Mouse (Mus musculus) lung, adult 18-20 months (tissue): ENCODE data around the gene Snai1.

Source experiments
- DNase-seq, 2 experiments: peaks; one replicate each; pipeline ENCODE4 v3.0.0; 2022; ENCODE audit warnings: mixed read lengths in 2 of 2

Gene Snai1

DNA sequence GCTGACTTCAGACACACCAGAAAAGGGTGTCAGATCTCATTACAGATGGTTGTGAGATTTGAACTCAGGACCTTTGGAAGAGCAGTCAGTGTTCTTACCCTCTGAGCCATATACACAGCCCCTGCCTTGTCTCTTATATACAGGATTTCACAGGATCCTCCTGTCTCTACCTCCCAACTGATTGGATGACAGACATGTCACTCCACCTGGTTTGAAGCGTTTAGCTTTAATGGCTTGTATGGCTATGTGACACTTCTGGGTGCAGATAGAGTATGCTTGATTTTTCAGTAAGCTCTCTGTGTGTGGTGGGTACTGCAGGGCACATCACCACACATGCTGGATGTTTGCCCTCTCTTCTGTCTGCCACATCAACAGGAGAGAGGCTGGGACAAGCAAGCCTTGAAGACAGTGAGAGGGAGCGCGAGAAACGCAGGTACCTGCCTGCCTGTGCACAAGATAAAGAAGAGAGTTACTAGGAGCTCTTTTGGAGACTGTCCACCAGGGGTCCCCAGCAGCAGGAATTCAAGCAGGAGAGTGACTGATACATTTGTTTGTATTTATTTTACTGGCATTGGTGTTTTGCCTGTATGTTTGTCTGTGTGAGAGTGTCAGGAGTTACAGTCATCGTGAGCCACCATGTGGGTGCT lies 18.3 kb upstream of the Snai1 start:
- DNase-seq = no peak

DNA sequence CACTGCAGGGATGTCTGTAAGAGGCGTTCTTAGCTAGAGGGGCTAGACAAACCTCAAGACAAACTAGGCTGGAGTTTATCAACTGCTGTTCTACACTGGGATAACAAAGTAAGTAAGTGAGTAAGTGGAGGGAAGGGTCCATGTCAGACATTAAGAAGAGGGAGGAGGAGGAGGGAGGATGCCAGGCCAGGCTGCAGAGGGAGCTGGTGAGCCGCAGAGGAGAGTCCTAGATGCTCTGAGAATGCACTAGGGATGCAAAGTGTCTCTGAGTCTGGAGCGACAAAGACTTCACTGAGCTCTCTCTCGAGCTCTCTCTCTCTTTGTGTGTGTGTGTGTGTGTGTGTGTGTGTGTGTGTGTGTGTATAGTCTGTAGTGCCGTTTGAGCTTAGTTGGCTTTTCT lies 9.7 kb upstream of the Snai1 start:
- no peak for DNase-seq

DNA sequence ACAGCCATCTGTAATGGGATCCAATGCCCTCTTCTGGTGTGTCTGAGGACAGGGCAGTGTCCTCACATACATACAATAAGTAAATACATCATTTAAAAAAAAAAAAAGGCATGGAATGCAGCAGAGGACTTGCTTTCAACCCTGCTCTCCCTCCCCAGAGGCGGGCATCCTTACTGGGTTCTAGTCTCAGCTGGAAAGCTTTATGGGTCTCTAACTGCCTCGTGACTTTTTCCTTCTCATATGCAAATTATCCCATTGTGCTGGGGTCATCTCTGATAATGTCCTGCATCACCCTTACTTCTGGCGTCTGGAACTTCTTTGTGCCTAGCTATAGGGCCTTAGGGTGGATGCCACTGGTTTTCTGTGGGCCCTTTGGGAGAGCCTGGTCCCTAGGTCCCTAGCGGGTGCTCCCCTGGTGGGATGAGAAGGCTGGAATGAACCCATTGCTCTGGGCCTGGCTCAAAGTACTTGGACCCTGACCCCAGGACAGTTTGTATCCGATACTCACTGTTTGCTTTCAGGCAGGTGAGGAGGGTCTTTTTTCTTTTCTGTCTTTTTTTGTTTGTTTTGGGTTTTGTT lies 8.0 kb upstream of the Snai1 start:
- no peak for DNase-seq

DNA sequence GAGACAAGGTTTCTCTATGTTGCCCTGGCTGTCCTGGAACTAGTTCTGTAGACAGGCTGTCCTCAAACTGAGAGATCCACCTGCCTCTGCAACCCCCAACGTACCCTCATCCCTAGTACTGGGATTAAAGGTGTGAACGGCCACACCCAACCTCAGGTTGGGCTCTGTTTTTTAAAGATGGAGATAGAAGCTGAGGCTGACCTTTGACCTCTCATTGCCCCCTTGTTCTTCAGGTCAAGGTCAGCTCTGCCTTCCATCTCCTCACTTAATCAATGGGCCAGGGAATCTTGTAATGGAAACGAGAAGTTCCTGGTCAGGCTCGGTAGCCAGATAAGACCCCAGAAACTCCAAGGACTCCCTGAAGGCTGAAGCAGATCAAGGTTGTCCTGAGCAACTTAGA lies 7.5 kb upstream of the Snai1 start:
- no peak for DNase-seq

DNA sequence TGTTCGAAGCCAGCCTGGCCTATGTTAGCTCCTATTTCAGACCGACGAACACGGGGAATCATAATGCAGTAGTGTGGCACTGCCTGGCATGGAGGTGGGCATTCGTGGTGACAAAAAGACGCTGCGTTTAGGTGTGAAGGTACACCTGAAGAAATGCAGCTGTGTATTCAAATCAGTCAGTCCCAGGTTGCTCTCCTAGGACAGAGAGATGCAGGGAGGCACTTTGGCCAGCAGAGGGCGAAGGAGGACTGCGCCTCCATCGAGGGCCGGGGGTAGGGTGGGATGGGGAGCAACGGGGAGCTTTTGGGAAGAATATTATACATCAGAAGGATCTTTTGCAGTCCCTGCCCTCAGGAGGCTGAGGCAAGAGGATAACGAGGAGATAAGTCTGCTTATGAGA lies 5.9 kb upstream of the Snai1 start:
- DNase-seq = no peak

DNA sequence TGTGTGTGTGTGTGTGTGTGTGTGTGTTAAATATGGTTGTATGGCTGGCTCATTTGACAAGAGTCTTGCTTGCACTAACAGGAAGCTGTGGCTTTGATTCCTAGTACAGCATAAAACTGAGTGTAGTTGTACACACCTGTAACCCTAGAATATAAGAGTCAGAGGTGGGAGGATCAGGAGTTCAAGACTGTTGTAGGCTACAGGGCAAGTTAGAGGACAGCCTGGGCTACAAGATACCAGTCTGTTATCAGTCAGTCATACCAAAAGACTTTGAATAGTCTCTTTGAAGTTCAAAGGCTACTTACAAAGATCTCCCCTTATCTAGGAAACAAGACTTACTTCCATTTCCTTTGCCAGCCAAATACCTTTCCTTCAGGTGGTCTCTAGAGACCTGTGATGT lies 4.1 kb upstream of the Snai1 start:
- DNase-seq = no peak

DNA sequence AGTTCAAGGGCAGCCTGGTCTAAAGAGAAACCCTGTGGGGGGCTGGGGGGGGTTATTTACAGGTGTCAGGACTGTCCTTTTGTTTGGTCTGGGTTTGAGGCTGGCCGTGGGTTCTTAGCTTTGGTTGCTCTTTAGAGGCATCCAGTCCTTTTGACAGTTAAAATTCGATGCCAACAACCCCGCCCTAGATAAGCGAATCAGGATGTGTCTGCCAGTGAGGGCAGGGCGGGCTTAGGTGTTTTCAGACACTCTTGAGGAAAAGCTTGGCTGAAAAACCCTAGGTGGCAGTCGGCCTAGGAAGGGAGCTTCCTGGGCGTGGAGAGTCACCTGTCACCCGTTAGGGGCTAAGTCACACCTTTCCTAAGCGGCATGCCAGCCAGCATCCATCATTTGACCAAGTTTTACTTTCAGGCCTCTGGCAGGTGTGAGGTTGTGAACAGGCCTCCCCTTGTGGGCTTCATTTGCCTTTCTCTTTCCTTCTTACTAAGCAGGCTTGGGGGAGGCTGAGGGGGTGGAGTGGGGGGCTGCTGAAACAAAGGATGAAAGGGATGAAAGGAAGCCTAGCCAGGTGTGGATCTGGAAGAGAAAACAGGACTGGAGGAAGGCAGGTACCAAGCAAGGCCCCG lies 1.6 kb upstream of the Snai1 start:
- no peak for DNase-seq

DNA sequence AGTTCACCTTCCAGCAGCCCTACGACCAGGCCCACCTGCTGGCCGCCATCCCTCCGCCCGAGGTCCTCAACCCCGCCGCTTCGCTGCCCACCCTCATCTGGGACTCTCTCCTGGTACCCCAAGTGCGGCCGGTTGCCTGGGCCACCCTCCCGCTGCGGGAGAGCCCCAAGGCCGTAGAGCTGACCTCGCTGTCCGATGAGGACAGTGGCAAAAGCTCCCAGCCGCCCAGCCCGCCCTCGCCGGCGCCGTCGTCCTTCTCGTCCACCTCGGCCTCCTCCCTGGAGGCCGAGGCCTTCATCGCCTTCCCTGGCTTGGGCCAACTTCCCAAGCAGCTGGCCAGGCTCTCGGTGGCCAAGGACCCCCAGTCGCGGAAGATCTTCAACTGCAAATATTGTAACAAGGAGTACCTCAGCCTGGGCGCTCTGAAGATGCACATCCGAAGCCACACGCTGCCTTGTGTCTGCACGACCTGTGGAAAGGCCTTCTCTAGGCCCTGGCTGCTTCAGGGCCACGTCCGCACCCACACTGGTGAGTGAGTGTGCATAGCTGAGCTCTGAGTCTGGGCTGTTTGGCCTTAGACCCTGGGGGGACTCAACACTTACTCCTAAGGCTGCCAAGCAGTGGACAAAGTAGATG lies 794 bp downstream of the Snai1 start:
- DNase-seq = no peak

DNA sequence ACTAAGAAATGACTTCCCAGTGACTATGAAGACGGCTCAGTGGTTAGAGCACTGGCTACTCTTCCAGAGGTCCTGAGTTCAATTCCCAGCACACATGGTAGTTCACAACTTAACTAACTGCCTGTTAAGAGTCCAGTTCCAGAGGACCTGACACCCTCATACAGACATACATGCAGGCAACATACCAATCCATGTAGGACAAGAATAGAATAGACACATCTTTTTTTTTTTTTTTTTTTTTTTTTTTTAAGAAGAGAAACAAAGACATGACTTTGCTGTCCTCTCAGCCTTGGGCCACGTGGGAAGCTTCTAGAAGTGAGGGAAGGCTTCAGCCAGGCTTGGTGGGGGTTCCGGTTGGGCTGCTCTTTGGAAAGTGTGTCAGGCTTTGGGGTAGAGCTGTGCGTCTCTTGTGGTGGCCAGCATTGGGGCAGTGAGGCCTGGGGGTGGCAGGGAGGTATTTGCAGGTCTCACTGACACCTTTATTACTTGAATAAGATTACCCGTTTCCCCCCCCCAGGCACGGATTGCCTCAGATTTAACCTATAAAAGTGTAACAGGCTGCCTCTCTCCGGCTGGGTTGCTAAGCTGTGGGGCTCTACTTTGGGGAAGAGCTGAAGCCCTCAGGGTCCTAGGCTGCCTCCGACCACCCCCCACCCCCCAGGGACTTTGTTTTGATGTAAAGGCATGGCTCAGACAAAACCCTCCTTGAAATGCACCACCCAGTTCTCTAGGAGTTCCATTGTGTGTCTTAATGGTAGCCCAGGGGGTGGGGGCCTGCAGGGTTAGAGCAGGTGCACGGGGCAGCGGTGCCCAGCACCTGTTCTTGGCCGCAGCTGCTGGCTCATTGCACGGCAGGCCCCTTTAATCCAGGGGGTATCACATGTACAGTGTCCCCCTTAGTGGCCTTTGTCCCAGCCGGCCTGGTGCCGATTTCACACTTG lies 1.8 kb downstream of the Snai1 start:
- DNase-seq = no peak

DNA sequence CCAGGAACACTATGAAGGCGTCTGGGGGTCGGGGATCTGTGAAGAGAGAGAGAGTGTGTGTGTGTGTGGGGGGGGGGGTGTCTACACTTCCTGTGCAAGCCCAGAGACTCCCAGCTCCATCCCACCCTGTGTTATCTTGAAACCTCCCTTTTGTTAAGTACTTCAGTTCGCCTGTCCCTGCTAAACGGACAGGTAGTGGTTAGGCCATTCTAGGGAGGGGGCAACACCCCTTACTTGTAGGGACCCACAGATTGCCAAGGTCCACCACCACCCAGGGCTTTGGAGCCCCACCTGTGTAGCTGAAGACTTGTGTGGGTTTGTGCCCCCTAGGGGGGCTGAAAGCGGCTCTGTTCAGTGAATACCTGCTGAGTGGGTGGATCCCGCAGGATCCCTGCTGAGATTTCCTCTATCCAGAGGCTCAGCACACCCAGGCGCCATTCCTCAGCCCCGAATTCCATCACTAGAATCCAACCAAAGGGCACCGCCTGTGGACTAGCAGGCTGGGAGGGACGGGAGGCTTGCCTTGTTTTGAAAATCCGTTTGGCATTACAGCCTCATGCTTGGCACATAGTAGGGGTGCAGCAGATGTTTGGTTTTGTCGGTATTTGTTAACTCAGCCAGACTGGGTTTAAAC lies 2.6 kb downstream of the Snai1 start:
- DNase-seq = no peak

DNA sequence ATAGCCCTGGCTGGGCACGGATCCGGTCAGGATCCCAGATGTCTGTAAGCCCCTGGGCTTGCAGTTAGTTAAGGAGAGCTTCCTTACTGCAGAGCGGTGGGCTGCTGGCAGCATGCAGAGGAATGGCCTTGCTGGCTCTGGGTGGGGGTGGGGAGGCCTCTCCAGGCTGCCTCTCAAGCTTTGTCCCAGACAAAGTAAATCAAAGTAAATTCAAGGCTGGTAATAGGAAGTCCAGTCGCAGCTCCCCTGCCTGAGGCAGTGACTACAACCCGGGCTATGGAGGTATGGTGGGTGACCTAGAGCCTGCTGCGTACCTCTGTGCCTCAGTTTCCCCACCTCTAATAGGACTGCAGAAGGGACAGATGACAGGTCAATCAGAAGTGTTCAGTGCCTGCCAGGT lies 3.3 kb downstream of the Snai1 start:
- no peak for DNase-seq

DNA sequence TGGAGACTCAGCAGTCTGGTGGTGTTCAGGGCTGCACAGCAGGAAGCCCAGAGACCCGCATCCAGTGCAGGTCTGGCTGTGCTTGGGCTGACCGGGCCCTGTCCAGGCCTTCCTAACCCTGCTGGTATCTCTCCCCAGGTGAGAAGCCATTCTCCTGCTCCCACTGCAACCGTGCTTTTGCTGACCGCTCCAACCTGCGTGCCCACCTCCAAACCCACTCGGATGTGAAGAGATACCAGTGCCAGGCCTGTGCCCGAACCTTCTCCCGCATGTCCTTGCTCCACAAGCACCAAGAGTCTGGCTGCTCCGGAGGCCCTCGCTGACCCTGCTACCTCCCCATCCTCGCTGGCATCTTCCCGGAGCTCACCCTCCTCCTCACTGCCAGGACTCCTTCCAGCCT lies 3.8 kb downstream of the Snai1 start:
- no peak for DNase-seq

DNA sequence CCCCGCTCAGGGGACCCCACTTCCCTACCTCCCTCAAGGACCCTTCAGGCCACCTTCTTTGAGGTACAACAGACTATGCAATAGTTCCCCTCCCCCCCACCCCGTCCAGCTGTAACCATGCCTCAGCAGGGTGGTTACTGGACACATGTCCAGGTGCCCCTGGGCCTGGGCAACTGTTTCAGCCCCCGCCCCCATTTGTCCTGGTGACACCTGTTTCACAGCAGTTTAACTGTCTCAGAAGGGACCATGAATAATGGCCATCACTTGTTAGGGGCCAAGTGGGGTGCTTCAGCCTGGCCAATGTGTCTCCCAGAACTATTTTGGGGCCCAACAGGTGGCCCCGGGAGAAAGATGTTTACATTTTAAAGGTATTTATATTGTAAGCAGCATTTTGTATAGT lies 4.4 kb downstream of the Snai1 start:
- no peak for DNase-seq

DNA sequence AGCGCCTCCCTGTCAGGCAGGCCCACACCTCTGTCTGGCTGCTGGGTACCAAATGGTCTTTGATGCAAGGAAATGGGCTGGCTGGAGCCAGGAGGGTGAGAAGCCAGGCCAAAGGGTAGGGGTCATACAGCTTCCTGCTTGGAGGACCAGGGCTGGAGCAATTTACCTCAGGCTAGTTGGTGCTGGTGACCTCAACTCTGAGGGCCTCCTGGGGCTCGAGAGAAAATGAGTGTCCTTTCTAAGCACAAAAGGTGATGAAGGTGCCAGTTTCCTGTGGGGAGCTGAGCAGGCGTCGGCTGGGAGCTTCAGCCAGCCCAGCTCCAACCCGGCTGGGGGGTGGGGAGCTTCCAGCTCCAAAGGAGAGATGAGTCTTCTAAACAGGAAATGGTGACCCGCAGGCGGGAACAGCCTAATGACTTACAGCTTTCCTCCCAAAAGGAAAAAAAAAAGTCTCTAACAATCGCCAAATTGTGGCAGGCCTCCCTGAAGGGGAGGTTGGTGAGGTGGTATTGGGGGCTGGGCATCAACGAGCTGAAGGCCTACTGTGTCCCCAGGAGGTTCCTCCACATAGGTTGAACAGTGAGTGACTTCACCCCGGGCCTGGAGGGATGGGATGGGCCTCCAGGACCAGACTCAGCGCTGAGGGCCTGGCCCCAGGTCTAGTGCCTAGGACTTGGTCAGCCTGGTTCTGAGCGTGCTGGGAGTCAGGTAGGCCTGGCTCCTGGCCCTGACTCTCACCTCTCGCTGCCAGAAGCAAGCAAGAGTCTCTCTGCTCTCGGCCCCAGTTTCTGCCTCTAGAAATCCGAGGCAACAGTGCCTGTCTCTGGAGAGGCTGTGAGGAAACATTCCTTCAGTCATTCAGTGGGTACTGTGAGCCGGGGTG lies 5.4 kb downstream of the Snai1 start:
- peak; percentile 71 to 76 for DNase-seq

DNA sequence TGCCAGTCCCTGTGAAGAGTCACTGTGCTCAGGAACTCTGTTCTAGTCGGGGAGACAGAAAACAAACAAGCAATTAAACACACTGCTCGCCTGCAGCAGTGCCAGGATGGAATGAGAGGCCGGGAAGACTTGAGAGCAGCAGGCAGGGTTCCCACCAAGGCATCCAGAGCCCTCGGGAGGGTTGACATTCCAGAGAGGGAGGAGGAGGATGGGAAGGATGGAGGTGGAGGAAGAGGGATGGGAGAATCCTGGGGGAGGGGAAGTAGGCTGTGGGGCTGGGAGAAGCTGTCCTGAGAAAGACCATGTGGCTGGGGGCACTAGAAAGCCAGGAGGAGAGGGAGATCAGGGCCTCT lies 6.0 kb downstream of the Snai1 start:
- peak in 1 of 2 experiments; percentile 80 for DNase-seq

DNA sequence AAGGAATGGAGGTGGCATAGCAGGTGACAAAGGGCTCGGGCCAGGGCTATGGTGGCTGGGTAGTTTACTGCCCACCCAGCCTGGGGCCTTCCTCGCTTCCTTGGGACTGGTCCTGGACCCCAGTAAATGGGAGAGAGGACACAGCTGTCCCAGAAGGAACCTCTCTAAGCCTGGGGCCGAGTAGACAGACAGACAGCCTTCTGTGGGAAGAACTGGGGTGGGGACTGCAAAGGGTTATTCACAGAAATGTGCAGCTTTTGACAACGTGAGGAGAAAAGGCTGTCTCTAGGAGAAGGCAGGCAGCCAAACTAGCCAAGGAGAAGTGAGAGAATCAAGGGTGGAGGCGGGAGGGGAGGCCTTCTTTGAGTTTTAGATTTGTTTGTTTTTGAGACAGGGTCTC lies 6.5 kb downstream of the Snai1 start:
- no peak for DNase-seq

DNA sequence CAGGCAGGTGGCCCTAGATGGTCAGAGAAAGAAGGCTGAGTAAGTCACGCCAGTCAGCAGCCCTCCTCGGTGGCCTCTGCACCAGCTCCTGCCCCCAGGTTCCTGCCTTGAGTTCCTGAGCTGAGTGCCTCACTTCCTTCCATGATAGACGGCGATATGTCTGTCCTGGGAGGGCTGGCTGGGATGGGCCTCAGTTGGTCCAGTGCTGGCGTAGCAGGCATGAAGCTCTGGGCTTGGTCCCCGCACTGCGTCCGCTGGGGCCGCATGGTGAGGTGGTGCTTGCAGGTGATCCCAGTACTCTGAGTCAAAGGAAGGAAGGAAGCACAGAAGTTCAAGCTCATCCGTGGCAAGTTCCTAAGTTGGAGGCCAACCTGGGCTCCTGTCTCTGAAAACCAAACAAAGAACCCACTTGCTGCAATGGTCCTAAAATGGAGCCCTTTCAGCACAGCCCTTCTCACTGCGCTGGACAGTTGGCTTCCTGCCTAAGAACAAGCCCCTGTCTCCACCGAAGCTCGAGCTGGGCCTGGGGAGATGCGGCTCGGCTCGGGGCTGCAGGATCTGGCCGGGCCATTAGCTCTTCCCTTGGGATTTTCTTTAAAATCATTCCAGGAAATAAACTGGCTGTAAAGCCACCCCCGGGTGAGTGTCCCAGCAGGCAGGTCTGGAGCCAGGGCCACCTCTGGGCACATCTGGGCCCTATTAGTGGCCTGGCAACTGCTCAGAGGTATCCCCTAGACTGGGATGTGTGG lies 8.6 kb downstream of the Snai1 start:
- no peak for DNase-seq

DNA sequence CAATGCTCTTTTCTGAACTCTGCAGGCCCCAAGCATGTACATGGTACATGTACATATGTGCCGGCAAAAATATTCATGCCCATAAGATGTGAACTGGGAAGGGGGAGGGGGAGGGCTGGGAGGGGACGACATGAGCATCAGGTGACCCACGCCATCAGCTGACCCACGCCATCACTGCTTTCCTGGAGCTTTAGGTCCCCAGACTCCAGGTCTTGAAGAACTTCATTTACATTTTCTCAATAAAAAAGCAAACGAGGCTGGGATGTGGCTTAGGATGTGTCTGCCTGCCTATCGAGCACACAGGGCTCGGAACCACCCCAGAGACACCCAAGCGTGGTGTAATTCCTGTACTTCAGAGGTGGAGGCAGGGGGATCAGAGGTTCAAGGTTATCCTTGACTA lies 9.4 kb downstream of the Snai1 start:
- DNase-seq = no peak

DNA sequence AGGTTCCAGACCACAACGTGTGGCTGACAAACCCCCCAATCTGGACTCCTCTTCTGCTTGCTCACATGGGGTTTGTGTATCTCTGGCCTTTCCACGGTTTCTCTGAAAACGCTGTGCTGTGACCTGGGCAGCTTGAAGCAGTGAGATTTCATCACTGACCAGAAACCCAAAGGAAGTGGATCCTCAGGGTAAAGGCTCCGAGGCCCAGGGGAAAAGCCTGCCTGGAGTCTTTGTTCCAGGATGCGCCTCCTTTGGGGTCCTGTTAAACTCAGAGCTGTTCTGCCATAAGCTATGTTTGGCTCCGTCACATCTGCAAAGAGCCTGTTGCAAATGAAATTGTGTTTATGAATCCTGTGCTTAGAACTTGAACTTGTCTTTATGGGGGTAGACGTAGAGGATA lies 11.0 kb downstream of the Snai1 start:
- no peak for DNase-seq

DNA sequence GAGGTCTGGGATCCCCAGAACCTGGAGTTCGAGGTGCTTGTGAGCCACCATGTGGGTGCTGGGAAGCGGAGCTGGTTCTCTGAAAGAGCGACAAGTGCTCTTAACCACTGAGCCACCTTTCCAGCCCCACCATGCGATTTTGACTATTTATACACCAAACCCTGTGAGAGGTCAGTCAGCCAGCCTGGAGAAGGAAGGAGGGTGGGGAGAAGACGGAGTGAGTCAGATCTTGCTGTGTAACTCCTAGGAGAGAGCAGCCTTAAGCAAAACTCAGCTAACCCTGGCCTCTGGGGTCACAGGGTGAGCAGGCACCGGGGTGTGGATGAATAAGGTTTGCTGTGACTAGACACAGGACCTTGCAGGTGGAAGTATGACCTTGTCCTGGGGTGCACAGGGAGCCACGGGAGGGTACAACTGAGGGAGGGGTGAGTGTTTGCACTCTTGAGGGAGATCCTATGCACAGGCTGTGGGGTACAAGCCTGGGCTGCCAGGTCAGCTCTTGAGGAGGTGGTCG lies 12.4 kb downstream of the Snai1 start:
- no peak for DNase-seq
